Mouse (Mus musculus): ENCODE data around the gene Dhrs11.

- TF ChIP-seq CTCF (IDR thresholded peaks at IDR 0.05; ENCODE audit: control insufficient read depth, insufficient read depth, insufficient replicate concordance, low read depth, low read length) = no peak
- TF ChIP-seq POLR2A (IDR thresholded peaks at IDR 0.05; ENCODE audit: control insufficient read depth, low read depth, low read length) = no peak
These were observed 44.4 kb upstream of the Dhrs11 start for GRCm38 (mm10) chr11:84873042-84873833.

All from testis, adult 2 months (tissue).